Mouse (Mus musculus) frontal cortex, postnatal 25 days (tissue): Measurements from ENCODE around the gene Mrgpra1.
"Not testable (repeated sequence)": the region's sequence is repeated elsewhere in the genome, so short reads cannot be mapped to it uniquely, and the experiment has no call there.

Source experiments
- DNase-seq, 2 experiments: peaks; one replicate each; pipeline ENCODE4 v3.0.0; 2022; ENCODE audit warnings: low spot score in 2 of 2

The Mrgpra1 gene

DNA sequence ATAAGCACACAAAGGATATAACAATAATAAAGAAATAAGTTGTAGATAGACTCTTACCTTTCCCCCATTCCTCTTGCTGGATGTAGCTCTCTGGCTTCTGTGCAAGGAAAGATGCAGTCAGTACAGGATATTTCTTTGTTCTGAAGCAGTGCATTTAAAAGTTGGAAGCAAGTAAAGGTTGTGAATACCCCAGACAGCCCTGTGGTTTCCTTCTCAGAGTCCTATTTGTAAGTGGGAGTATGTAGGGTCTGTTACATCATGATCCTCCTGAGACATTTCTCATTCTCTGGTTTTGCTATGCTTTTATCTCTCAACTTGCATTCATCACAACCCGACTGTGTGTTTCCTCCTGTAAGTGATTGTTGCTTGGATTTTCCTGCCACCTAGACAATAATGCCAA lies at the start of gene Mrgpra1:
TSS of gene Mrgpra1 (minus strand) at position 101 of the 400 bp plus-strand sequence.
- no peak for DNase-seq

DNA sequence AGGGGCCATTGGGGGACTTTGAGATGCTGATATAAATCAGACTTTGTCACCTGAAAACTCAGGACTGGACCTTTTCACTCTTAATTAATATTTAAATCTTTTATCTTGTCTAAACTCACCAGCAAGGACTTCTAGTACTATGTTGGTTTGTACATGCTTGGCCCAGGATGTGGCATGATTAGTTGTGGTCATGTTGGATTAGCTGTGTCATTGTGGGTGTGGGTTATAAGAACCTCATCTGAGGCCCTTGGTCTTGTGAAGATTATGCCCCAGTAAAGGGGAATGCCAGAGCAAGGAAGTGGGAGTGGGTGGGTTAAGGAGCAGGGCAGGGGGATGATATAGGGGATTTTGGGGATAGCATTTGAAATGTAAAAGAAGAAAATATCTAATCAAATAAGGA lies 47.1 kb upstream of the Mrgpra1 start:
- DNase-seq, result no peak

DNA sequence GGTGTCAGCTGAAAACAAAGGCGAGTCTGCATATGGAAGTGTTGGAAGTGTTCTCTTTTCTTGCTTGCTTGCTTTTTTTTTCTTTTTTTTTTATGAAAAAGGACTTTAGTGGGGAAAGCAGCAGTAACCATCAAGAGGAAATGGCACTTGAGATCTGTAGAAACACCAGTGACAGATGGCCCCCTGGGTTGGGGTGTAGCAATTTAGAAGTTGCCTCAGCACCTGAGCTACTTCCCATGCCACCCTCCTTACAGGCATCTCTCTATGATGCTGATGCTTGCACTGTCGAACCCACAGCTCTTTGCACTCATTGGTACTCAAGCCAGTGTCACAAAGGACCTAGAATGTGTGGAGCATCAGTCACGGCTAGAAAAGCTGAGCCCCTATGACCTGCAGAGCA lies 5.6 kb downstream of the Mrgpra1 start:
- no peak for DNase-seq

DNA sequence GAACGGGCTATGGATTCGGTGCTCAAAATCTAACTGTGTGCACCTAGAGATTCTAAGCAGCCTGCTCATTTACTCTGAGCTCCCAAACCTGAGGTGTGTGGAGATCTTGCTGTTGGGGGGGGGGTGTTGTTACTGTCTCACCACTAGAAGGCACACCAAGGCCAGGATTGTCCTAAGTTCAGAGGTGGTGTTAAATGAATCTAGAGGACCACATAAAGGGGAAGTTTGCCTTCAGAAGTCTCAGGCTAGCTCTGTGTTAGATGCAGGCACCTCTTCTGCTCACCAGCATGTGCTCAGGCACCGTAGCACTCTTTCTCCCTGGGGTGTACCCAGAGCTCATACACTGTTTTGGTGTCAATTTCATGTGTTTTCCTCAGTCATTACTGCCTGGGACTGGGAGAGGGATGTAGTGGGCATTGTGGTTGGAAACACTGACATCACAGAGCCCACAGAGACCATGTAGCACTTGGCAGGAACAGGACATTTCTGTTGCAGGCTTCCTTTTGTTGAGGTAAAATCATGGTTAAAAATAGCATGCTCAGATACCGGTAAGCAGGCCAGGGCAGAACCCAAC lies 8.0 kb downstream of the Mrgpra1 start:
- DNase-seq, result no peak

DNA sequence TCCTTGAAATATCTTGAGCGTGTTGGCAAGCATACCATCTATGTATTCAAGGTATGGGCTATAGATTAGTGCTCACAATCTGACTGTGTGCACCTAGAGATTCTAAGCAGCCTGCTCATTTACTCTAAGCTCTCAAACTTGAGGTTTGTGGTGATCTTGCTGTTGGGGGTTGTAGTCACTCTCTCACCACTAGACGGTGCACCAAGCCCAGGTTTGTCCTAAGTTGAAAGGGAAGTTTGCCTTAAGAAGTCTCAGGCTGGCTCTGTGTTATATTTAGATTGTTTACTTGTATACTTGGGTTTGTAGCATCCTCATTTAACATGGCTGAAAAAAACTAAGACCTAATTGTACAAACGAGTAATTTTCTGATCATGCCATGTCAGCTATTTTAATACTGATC lies 12.2 kb downstream of the Mrgpra1 start:
- DNase-seq, result not testable (repeated sequence)

DNA sequence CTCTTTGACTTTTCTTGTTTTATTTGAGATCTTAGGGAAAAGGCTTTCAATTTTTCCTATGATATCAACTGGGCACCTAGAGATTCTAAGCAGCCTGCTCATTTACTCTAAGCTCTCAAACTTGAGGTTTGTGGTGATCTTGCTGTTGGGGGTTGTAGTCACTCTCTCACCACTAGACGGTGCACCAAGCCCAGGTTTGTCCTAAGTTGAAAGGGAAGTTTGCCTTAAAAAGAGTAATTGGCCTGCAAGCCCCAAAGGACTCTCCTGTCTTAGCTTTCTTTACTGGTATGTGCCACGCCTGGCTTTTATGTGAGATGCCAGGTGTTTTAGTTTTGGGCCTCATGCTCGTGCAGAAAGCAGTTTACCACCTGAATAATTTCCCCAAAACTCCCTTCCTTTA lies 12.7 kb downstream of the Mrgpra1 start:
- not testable (repeated sequence) for DNase-seq

DNA sequence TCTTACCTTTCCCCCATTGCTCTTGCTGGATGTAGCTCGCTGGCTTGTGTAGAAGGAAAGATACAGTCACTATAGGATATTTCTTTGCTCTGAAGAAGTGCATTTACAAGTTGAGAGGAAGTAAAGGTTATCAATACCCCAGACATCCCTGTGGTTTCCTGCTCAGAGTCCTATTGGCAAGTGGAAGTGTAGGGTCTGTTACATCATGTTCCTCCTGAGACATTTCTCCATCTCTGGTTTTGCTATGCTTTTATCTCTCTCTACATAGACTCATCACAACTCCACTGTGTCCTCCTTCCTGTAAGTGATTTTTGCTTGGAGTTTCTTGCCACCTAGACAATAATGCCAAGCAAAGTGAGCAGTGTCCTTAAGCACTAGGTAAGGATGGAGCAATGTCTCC lies 35.7 kb downstream of the Mrgpra1 start:
- no peak for DNase-seq

DNA sequence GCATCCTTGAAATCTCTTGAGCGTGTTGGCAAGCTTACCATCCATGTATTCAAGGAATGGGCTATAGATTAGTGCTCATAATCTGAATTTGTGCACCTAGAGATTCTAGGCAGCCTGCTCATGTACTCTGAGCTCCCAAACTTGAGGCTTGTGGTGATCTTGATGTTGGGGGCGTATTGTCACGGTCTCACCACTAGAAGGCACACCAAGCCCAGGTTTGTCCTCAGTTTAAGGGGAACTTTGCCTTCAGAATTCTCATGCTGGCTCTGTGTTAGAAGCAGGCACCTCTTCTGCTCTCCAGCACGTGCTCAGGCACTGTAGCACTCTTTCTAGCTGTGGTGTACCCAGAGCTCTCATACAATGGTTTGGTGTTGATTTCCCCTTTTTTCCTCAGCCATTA lies 41.8 kb downstream of the Mrgpra1 start:
- DNase-seq, result no peak

DNA sequence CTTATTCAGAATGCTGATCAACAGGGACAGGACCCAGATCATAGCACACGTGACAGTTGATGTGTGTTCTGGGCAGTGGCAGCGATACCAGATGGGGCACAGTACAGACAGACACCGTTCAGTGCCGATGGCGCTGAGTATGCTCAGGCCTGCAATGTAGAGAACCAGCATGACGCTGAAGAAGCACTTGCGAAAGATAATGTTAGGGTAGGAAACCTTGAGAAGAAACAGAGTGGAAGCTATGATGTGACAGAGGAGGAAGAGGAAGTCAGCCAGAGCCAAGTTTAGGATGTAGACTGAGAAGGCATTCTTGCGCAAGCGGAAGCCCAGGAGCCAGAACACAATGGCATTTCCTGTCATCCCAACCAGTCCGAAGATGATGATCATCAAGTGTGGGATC lies 44.2 kb downstream of the Mrgpra1 start:
- DNase-seq, result no peak

DNA sequence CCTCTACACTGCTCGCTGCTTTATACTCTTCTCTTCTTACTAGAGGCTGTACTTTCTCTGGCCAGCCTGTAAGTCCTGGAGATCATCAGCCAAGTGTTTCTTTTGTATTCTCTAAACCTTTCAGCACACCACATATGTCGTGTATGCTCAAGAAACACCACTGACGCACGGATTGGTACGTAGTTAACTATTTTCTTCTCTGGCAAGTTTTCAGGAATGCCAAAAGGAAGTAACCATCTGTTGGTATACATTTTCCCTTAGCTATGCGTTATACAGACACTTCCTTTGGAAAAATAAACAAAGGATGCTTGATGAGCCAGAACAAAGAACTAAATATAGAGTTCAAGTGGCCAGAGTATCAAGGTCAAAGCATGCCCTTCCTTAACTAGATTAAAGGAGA lies 49.4 kb downstream of the Mrgpra1 start:
- not testable (repeated sequence) for DNase-seq

DNA sequence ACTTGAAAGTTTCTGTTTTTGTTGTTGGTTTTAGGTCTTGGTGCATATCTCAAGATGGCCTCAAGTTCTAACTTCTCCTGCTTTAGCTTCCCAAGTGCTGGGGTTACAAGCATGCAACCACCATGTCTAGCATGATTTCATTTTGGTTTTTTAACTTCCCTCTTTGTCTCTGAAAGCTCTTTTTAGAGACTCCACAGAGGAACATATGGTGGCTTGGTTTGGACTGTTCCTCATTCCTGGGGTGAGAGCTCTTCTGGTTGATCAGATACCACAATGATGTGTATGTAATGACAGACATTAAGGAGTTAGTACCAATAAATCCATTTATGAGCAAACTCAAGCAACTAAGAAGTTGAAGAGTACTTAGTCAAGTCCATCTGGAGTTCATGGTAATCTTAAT lies 54.4 kb downstream of the Mrgpra1 start:
- DNase-seq, result not testable (repeated sequence)
